Mouse (Mus musculus): ENCODE results near the gene Nit1.

The Nit1 gene

DNA sequence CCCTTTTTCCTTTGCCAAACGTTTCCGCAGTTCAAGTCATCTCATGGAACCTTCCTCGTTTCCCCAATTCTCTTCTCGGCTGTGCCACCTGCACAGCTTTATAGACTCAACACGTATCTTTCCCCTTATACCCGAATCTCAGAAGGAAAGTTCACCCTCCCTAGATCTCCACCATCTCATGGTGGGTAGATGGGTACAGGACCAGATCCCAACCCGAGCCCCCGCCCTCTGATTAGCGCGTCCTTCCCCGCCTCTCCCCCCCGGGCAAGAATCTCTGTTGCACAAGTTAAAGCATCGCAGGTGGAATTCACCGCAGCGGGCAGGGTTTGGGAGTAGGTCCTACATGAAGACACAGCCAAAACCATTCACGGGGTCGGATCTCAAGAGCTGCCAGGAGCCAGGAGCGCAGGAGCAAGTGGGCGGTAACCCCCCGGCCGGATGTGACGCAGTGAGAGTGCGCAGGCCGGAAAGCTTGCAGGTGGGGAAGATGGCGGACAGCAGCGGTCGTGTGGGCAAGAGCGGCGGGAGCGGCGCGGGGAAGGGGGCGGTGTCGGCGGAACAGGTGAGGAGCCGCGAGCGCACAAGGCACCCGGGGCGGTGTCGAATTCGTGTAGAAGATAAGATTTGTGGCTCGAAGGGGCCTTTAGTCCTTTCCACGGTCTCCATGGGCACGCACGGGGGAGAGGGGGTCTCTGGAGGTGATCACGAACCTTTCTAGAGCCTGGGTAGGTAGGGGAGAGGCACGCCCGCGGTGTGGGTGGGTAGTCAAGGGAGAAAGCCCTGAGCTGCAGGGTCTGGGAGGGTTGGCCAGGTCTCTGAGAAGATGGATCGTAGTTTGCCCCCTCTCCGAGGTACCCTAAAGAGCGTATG, at the start of gene Nit1, which contains the start of gene Pfdn2:
Nit1 (minus strand) TSS at position 422 of the 870 bp plus-strand sequence.
Pfdn2 (plus strand) TSS at position 446 of the 870 bp plus-strand sequence.
- DNase-seq (ENCODE audit: low spot score) = peak; percentile 84

GRCm38 (mm10) chr1:171390101-171390500, 44.7 kb upstream of the Nit1 start:
- peak; percentile 54 for DNase-seq (ENCODE audit: low spot score)

- peak; percentile 78 for DNase-seq (ENCODE audit: low spot score)
Measured at GRCm38 (mm10) chr1:171388376-171389102, 43.1 kb upstream of the Nit1 start, which contains the start of gene Arhgap30. Arhgap30 (plus strand) TSS chr1:171388954.

DNA sequence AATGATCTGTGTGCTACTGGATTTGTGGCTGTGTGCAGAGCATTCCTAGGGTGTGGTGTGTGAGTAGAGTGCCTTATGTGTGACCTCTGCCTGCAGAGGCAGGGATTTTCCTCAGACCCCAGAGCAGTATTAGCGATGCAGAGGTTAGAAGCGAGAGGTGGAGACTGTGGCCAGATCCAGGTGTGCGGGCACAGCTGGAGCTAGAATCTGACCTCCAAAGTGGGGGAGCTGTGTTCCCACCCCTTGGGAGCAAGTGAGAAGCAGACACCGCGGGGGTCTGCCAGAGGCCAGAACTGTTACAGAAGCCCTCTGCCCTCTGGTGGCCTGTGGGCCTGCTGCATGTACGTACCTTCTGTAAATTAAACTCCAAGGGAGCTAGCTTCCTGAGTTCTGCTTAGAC, 41.7 kb upstream of the Nit1 start:
- DNase-seq (ENCODE audit: low spot score) = no peak

DNA sequence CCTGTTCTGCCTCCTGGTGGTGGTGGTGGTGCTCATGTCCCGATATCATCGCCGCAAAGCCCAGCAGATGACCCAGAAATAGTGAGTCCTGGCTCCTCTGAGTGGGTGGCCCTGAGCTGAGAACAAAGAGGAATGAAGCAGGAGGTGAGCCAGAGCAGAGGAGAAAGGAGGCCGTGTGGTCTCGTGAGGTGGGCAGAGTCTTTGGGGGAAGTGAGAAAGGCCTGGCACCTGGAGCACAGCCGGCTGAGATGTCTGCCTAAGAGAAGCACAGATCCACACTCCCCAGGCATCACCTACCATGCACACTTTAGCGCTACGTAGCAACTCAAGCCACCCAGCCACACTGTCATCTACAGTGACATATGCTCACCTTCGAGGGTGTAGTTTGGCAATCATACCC, 39.7 kb upstream of the Nit1 start:
- no peak for DNase-seq (ENCODE audit: low spot score)

DNA sequence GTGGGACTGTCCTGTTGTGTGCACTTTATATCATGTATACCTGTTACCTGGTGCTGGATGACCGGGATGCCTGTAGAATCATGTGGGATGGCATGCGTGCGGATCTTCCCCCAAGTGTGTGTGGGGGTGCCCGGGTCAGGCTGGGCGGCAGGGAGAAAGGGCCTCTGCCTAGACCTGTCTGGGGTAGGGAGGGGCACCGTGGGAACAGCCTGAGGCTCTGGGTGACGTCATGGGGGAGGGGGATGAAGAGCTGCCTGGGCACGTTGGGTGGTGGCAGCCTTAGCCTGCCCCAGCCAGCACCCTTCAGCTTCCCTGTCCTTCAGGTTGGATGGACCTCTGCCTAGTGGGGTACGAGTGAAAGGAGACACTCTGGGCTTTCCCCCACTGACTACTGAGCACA, 38.9 kb upstream of the Nit1 start:
- DNase-seq (ENCODE audit: low spot score) = no peak

DNA sequence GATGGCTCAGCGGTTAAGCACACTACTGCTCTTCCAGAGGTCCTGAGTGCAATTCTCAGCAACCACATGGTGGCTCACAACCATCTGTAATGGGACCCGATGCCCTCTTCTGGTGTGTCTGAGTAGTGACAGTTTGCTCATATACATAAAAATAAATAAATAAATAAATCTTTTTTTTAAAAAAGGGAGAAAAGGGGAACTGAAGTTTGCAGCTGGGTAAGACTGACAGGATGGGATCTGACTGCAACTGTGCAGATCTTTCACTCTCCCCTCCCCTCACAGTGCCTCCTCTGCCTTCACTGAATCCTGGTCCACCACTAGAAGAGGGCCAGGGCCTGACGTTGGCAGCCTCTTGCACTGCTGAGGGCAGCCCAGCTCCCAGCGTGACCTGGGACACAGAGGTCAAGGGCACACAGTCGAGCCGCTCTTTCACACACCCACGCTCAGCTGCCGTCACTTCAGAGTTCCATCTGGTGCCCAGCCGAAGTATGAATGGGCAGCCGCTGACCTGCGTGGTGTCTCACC, 36.7 kb upstream of the Nit1 start:
- no peak for DNase-seq (ENCODE audit: low spot score)

GRCm38 (mm10) chr1:171379935-171380599, 34.6 kb upstream of the Nit1 start:
- peak; percentile 60 for DNase-seq (ENCODE audit: low spot score)

- DNase-seq (ENCODE audit: low spot score) = no peak
Measured at GRCm38 (mm10) chr1:171378298-171378697, 32.9 kb upstream of the Nit1 start.

GRCm38 (mm10) chr1:171375646-171376097, 30.2 kb upstream of the Nit1 start:
- DNase-seq (ENCODE audit: low spot score) = no peak

GRCm38 (mm10) chr1:171373946-171374345, 28.5 kb upstream of the Nit1 start:
- DNase-seq (ENCODE audit: low spot score) = no peak

GRCm38 (mm10) chr1:171372880-171373279, 27.4 kb upstream of the Nit1 start:
- DNase-seq (ENCODE audit: low spot score) = no peak

DNA sequence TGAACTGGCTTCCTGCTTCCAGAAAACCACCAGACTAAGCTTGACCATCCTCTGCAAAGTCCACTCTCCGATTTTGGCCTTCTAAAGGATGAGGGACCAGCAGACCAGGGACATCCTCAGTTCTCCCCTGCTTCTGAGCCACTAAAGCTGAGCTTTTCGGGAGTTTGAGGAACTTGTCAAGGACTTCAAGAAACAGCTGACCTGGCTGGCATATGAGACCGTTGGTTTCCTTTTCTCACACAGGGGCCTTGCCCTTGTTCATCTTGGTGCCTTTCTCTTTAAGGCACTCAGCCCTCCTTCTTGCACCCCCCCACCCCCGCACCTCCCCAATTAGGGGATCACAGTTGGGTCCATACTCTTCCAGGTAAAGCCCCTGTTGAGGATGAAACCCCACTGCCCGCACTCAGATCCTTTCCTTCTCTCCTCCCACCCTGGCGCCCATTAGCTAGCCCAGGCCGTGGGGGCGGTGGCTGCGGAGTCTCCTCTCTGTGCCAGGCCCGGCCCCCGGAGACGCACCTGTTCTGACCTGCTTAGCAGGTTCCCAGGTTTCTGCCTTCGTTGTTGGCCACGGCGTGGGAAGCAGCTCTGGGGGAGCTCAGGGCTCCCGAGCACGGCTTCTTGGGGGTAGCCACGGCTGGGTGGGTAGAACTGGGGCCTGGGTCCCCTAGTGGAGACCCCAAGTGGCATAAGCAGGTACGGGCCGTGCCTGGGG, 24.6 kb upstream of the Nit1 start, which contains the start of gene Nectin4:
Nectin4 (plus strand) TSS at position 255 of the 712 bp plus-strand sequence.
- no peak for DNase-seq (ENCODE audit: low spot score)

DNA sequence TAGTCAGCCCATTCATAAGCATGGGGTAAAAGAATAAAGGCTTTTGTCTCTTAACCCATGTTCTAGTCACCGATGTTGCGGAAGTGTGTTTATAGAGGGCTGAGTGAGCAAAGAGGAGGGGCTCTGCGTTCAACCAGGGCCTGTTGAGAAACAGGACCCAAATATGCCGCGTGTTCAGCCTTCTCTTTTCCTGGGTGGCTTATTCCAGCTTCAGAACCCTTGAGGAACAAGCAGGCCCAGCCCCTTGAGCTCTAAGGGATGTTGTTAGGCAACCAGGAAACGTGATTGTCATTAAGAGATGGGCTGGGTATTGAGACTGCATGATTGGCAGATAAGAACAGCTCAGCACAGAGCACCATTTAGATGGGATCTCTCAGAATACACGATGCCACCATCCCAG, 20.5 kb upstream of the Nit1 start:
- no peak for DNase-seq (ENCODE audit: low spot score)

GRCm38 (mm10) chr1:171361106-171362103, 16.0 kb upstream of the Nit1 start:
- peak; percentile 61 for DNase-seq (ENCODE audit: low spot score)

GRCm38 (mm10) chr1:171360656-171361055, 15.2 kb upstream of the Nit1 start, which contains the start of gene Klhdc9:
Klhdc9 (minus strand) TSS chr1:171360798.
- peak; percentile 82 for DNase-seq (ENCODE audit: low spot score)

DNA sequence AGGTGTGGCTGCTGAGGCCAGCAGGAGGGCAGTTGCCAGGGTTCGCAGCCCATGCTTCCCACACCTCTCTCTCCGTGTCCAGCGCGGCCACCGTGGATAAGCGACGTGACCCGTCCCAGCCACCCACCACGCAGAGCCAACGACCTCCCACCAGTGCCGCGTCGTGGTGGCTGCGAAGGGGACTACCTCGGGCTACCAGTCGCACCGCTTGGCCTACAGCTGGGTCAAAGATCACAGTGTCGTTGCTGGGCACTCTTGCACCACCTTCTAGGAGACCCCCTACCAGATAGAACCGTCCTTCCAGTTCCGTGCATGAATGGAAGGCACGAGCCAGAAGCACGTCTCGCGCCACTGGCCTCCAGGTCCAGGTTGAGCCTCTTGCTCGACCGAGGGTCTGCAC, 14.8 kb upstream of the Nit1 start:
- no peak for DNase-seq (ENCODE audit: low spot score)

DNA sequence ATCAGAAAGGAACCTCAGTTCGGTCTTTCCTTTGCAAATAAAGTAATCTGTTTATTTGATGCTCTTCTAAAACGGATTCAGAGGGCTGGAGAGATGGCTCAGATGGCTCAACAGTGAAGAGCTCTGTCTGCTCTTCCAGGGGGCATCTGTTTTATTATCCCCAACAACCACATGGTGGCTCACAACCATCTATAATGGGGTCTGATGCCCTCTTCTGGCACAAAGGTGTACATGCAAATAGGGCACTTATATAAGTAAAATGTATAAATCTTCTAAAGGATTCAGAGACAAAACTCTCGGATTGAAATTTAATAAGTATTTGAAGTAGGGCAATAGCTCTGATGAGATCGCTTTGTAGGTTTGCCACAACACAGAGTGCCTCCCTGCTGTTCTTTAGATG, 13.0 kb upstream of the Nit1 start:
- DNase-seq (ENCODE audit: low spot score) = no peak

GRCm38 (mm10) chr1:171356814-171357213, 11.4 kb upstream of the Nit1 start:
- no peak for DNase-seq (ENCODE audit: low spot score)

DNA sequence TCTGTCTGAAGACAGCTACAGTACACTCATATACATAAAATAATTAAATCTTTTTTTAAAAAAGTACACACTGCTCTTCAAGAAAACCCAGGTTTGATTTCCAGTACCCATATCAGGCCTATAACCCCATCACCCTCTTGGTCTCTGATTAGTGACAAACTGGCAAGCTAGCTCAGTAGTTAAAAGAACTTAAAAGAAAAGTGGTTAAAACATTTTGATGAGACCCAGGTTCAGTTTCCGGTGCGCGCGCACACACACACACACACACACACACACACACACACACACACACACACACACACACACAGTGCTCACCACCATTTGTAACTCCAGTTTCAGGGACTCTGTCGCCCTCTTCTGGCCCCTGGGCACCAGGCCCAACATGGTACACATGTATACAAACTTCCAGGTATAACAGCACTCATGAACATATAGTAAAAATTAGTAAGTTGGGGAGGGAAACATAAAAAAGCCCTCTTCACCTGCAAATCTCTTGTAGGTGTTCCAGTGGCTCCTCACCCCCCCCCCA, 10.4 kb upstream of the Nit1 start:
- DNase-seq (ENCODE audit: low spot score) = peak; percentile 50

Data from spleen, adult 12 weeks (tissue).